Mouse (Mus musculus): ENCODE measurements around the gene Pak6. TPM values are rescaled to one million over a fixed set of nuclear protein-coding genes. Genes with fewer than 3 reads are reported as not detected.

The Pak6 gene
- total and polyA plus RNA-seq, 3 experiments = 0.05 to 0.73 (median 0.42) TPM

DNA sequence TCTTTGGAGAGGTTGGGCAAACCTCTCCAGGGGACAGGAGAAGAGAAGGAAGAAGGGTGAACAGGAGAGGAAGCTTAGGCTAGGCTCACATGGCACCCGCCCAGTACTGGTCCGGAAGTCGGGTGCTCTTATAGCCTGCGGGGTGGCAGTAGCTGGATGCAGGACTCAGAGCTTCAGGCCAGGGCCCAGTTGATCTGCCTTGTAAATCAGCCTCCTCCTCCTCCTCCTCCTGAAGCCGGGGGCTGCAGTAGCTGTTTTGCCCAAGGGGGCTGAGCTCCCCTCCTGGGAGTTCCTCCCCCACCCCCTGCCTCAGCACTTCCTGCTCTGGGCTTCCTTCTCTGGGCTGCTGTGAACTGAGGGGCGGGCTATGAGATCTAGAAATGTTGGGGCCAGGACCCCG is 65.2 kb downstream of the Pak6 start, which contains the start of gene Plcb2 (continued):
- TF ChIP-seq ZMIZ1 (IDR thresholded peaks at IDR 0.05; ENCODE audit: low read depth, low read length) (0 out of 2 replicates have a peak, but pooled peaks have one; percentile 30), ELF1 (IDR thresholded peaks at IDR 0.05; ENCODE audit: low read depth, low read length) (no peak; the same call in none of the 2 replicates), RCOR1 (conservative IDR thresholded peaks at IDR 0.05; ENCODE audit: low read depth, low read length) (no peak), IRF4 (IDR thresholded peaks at IDR 0.05; ENCODE audit: low read depth, low read length) (peak; percentile 38; the same call in 1 of the 2 replicates), USF2 (conservative IDR thresholded peaks at IDR 0.05; ENCODE audit: low read depth, low read length) (no peak), NRF1 (IDR thresholded peaks at IDR 0.05; ENCODE audit: low read depth, low read length) (no peak), POLR2A (IDR thresholded peaks at IDR 0.05; ENCODE audit: low read depth, low read length) (peak; percentile 63), JUN (IDR thresholded peaks at IDR 0.05; ENCODE audit: insufficient read depth, low read depth, low read length) (no peak), JUND (conservative IDR thresholded peaks at IDR 0.05; ENCODE audit: low read depth, low read length) (no peak)

DNA sequence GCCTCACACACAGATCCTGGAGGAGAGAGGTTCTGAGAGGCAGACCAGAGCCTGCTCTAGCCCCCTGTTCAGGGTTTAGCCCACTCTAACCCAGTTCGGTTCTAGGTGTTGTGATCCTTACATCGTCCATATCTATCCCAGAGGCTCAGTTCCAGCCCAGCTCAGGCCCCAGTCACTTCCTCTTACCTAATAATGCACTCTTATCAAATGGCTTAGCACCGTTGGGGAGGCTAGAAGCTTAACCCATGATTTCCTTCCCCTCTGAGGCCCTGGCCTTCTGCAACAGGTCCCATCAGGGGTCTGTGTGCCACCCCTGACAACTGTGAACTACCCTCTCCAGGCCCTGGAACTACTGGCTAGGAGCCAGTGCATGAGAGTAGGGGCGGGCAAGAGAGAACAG is 66.1 kb downstream of the Pak6 start:
- Histone ChIP-seq H3K9ac (ENCODE audit: insufficient read depth, low read depth) (no peak overlapping the region), H3K27ac (ENCODE audit: insufficient read depth, low read depth) (no peak overlapping the region), H3K4me3 (replicated peaks in 1 of 3; ENCODE audit: low read depth in 2 of 3, low read length in 2 of 3, poor library complexity in 1 of 3) (no peak overlapping the region), H3K4me2 (ENCODE audit: insufficient read depth, low read depth, poor library complexity, severe bottlenecking) (no peak overlapping the region), H3K79me2 (replicated peaks; ENCODE audit: control insufficient read depth, extremely low read depth, insufficient read depth, poor library complexity, severe bottlenecking) (no peaks in the 10 kb centered on the region), H3K4me1 (ENCODE audit: control insufficient read depth in 1 of 2, insufficient read depth in 2 of 2) (peaks cover 16 to 59% of the 10 kb centered on the region in 2 experiments; a peak in 3 of 4 replicates), H3K27me3 (replicated peaks) (peaks cover 6% of the 10 kb centered on the region), H3K36me3 (replicated peaks in 1 of 2; ENCODE audit: control insufficient read depth in 1 of 2, insufficient read depth in 1 of 2, low read length in 1 of 2) (peaks cover under 1 to 16% of the 10 kb centered on the region in 2 experiments), H3K9me3 (replicated peaks; ENCODE audit: low read length) (no peaks in the 10 kb centered on the region)
- dilution Hi-C loops (cut with MboI; ENCODE audit: extremely low pct_ligation_motif_present, extremely low pct_unique_long_range_greater_than_20kb, low sequenced_read_pairs) (no loop called here), in situ Hi-C loops (cut with MboI; ENCODE audit: low pct_ligation_motif_present, low pct_unique_long_range_greater_than_20kb, low sequenced_read_pairs) (loop anchor here (25.0 kb wide), 1 partner anchor 242 kb away; the partner anchor contains the start of gene Srp14)
- TF ChIP-seq TBP (conservative IDR thresholded peaks at IDR 0.05; ENCODE audit: low read depth, low read length) = no peak
- no peak for TF ChIP-seq SMC3 (IDR thresholded peaks at IDR 0.05; ENCODE audit: low read depth, low read length)
- TF ChIP-seq USF2 (conservative IDR thresholded peaks at IDR 0.05; ENCODE audit: low read depth, low read length) = no peak
- no peak for TF ChIP-seq UBTF (IDR thresholded peaks at IDR 0.05; ENCODE audit: low read depth, low read length)
- no peak for TF ChIP-seq CHD2 (IDR thresholded peaks at IDR 0.05; ENCODE audit: low read length)
- no peak for TF ChIP-seq NELFE (IDR thresholded peaks at IDR 0.05; ENCODE audit: low read depth, low read length)
- no peak for TF ChIP-seq HCFC1 (IDR thresholded peaks at IDR 0.05; ENCODE audit: low read depth, low read length)
- TF ChIP-seq MAZ (IDR thresholded peaks at IDR 0.05; ENCODE audit: low read depth, low read length) = no peak
- TF ChIP-seq CTCF (conservative IDR thresholded peaks at IDR 0.05 in 1 of 2, IDR thresholded peaks at IDR 0.05 in 1 of 2; ENCODE audit: low read depth in 2 of 2, low read length in 2 of 2) = no peak
- TF ChIP-seq NRF1 (IDR thresholded peaks at IDR 0.05; ENCODE audit: low read depth, low read length) = no peak
- TF ChIP-seq MAX (IDR thresholded peaks at IDR 0.05; ENCODE audit: low read length) = no peak
- no peak for TF ChIP-seq MEF2A (IDR thresholded peaks at IDR 0.05; ENCODE audit: borderline replicate concordance, low read depth, low read length)
- TF ChIP-seq ZC3H11A (IDR thresholded peaks at IDR 0.05; ENCODE audit: low read depth, low read length) = no peak
- TF ChIP-seq USF1 (IDR thresholded peaks at IDR 0.05; ENCODE audit: low read depth, low read length) = no peak
- DNase-seq (ENCODE audit: extremely low read depth) = no peak
